Mouse (Mus musculus) liver, postnatal 0 days (tissue): ENCODE measurements at regions not wholly inside any gene's neighbourhood (a gene's known extent, or its start where the extent isn't known, plus 50 kb on each side); places are given as distances from the start of the nearest gene placed in this dataset.

Experiments
- CTCF ChIP-seq: sonication (generic); IDR thresholded peaks from 2 replicates; pipeline ENCODE4 v1.5.1; 2016; ENCODE audit warnings: antibody characterized with exemption, low read depth
- EP300 ChIP-seq: IDR thresholded peaks from 2 replicates; pipeline ENCODE4 v1.6.1; 2016; ENCODE audit warnings: antibody characterized with exemption, low read depth, mild to moderate bottlenecking

DNA sequence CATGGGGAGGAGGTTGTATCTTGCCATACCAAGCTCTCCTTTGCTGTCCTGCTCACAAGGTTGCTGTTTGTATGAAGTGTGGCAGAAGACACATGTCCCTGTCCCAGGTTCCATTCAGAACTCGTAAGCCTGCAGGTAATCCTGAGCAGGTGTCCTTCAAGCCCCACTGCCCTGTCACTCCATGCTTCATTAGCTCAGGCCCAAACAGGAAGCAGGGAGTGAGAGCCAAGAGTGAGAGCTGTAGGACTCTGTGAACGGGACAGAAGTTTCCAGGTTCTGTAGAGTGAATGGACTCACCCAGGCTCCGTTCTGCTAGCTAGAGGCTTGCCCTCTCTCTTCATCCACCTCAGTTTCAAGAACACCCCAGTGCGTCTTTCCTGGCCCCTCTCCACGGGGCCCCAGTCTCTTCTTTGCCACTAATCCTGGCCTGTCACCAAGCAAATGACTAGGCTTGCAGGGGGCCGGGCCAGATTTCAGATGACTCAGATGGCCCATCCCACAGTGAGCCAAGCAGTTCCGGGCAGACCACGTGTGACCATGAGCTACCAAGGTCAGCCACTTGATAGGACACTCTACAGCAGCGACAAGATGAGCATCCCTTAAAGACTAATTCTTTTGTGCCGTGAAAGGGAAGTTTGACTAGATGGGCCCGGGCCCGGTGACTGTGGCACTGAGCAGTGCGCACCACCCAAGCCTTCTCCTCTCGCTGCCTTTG is 54.4 kb upstream of the Ubr2 start:
- TF ChIP-seq CTCF (no peak), EP300 (no peak)
